Mouse (Mus musculus) embryonic fibroblast, embryonic 13.5 days (primary cell): ENCODE data around the gene Slc7a6.

Experiments used
- CTCF ChIP-seq: IDR thresholded peaks from 2 replicates; pipeline ENCODE4 v1.5.1; 2011; ENCODE audit warnings: mild to moderate bottlenecking, control low read depth, low read length, moderate library complexity, borderline replicate concordance; ENCODE audit not compliant: insufficient read depth
- POLR2A ChIP-seq: IDR thresholded peaks from 2 replicates; pipeline ENCODE4 v1.6.1; 2011; ENCODE audit warnings: low read depth, mild to moderate bottlenecking, control low read depth, low read length, moderate library complexity

DNA sequence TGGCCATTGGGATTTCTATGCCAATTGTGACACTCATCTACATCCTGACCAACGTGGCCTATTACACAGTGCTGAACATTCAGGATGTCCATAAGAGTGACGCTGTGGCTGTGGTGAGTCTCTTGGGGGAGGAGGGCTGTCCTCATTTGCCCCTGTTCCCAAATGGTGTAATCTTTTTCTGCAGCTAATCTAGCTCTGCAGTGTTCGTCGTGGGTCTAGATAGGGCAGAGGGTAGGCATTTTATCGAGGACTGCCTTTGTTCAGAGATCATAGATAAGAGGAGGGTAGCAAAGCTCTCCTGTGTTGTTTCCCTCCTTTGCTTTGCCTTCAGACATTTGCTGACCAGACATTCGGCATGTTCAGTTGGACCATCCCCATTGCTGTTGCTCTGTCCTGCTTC is 24.5 kb downstream of the Slc7a6 start:
- no peak for TF ChIP-seq CTCF
- no peak for TF ChIP-seq POLR2A
